Mouse (Mus musculus) liver, embryonic 14.5 days (tissue): ENCODE results near the gene Hmga1b.
"Not testable (repeated sequence)": the region's sequence is repeated elsewhere in the genome, so short reads cannot be mapped to it uniquely, and the experiment has no call there.

Experiments
- CTCF ChIP-seq: IDR thresholded peaks from 2 replicates; pipeline ENCODE4 v1.5.1; 2016; ENCODE audit warnings: antibody characterized with exemption, low read depth, control low read depth
- EP300 ChIP-seq: IDR thresholded peaks from 2 replicates; pipeline ENCODE4 v1.6.1; 2016; ENCODE audit warnings: antibody characterized with exemption, low read depth

GRCm38 (mm10) chr11:120763121-120763999 lies 766 bp downstream of the Hmga1b start:
- TF ChIP-seq EP300, CTCF: not testable (repeated sequence)
